Mouse (Mus musculus): ENCODE results near the gene AC192777.2. TPM values are rescaled to one million over a fixed set of nuclear protein-coding genes. Genes with fewer than 3 reads are reported as not detected.
"Not testable (repeated sequence)": the region's sequence is repeated elsewhere in the genome, so short reads cannot be mapped to it uniquely, and the experiment has no call there.

Gene AC192777.2
- not detected in 2 replicates for polyA plus RNA-seq (2016; fragmentation: Nextera tagmentation; extraction: Ambion mirVana)

- not testable (repeated sequence) for ATAC-seq
These were observed at the start of gene AC192777.2 for GRCm38 (mm10) chr17:40095150-40095549. TSS of gene AC192777.2 (plus strand) at chr17:40095450.

DNA sequence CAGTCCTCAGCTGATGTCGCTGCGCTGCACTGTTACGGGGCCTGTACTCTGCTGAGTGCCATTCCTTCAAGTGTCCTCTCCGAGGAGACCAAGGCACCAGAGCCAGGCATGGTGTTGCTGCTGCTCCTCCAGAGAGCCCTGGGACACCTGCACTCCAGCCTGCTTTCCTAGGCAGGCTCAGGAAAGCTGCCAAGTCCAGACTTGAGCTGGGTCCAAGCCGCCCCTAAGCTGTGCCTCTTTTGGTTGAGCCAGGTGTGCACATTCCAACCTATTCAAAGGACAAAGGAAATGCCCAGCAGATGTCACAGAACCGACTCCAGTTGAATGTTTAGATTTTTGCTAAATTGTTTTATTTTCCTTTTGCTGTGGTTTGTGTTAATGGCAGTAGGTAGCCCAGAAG is 20.9 kb downstream of the AC192777.2 start:
- not testable (repeated sequence) for H3K36me3 ChIP-seq; H3K4me1 ChIP-seq; H3K9me3 ChIP-seq (replicated peaks); ATAC-seq; H3K4me3 ChIP-seq; H3K4me2 ChIP-seq; H3K9ac ChIP-seq; H3K27ac ChIP-seq; H3K27me3 ChIP-seq (replicated peaks)
- 81% methylated on average over 6 of the region's 6 CpGs for WGBS (ENCODE audit: insufficient replicate concordance)

More at GRCm38 (mm10) chr17:40095150-40095549, at the start of gene AC192777.2:
- not testable (repeated sequence) for H3K36me3 ChIP-seq; H3K9me3 ChIP-seq (replicated peaks); H3K4me2 ChIP-seq; H3K9ac ChIP-seq; H3K27ac ChIP-seq; H3K4me1 ChIP-seq; H3K27me3 ChIP-seq (replicated peaks); H3K4me3 ChIP-seq
- WGBS (ENCODE audit: insufficient replicate concordance), result 41% methylated on average over 1 of the region's 1 CpGs

GRCm38 (mm10) chr17:40116877-40117276 is 21.6 kb downstream of the AC192777.2 start:
- not testable (repeated sequence) for H3K36me3 ChIP-seq; H3K27ac ChIP-seq; H3K9ac ChIP-seq; H3K4me2 ChIP-seq; H3K4me1 ChIP-seq; H3K4me3 ChIP-seq; ATAC-seq; H3K27me3 ChIP-seq (replicated peaks); H3K9me3 ChIP-seq (replicated peaks)
- 35% methylated on average over 4 of the region's 4 CpGs for whole genome bisulfite sequencing (ENCODE audit: insufficient replicate concordance)

Small RNAs within 50 kb of the gene (microRNA-seq; reads per million reads assigned to microRNA genes)
- gene Gm26376, result not detected

Other genes starting within 250 kb of the AC192777.2 start
- not detected in 2 replicates for gene Esp38, start 144.9 kb upstream of the AC192777.2 start, polyA plus RNA-seq (2016; fragmentation: Nextera tagmentation; extraction: Ambion mirVana)
- gene Pgk2, start 113.2 kb downstream of the AC192777.2 start, polyA plus RNA-seq (2016; fragmentation: Nextera tagmentation; extraction: Ambion mirVana), result not detected in 2 replicates
- not detected in 2 replicates for gene Crisp3, start 146.8 kb downstream of the AC192777.2 start, polyA plus RNA-seq (2016; fragmentation: Nextera tagmentation; extraction: Ambion mirVana)
- not detected in 2 replicates for gene Crisp1, start 223.8 kb downstream of the AC192777.2 start, polyA plus RNA-seq (2016; fragmentation: Nextera tagmentation; extraction: Ambion mirVana)